Mouse (Mus musculus) liver, adult 2 months (tissue): ENCODE data around the gene Acta2.

Experiments used
- CTCF ChIP-seq: fragments of 200-500 bp; IDR thresholded peaks from 2 replicates; pipeline ENCODE4 v1.5.1; 2011; ENCODE audit warnings: low read depth, low read length, control low read depth
- POLR2A ChIP-seq: fragments of 200-500 bp; IDR thresholded peaks from 2 replicates; pipeline ENCODE4 v1.6.1; 2011; ENCODE audit warnings: low read length, control low read depth; ENCODE audit not compliant: insufficient read depth; ENCODE audit errors: extremely low read depth

- TF ChIP-seq CTCF (no peak), POLR2A (no peak)
Measured at GRCm38 (mm10) chr19:34270824-34271464, 15.6 kb upstream of the Acta2 start.
